ENCODE assay signal across 28 mouse cellular contexts in the genomic region with DNA sequence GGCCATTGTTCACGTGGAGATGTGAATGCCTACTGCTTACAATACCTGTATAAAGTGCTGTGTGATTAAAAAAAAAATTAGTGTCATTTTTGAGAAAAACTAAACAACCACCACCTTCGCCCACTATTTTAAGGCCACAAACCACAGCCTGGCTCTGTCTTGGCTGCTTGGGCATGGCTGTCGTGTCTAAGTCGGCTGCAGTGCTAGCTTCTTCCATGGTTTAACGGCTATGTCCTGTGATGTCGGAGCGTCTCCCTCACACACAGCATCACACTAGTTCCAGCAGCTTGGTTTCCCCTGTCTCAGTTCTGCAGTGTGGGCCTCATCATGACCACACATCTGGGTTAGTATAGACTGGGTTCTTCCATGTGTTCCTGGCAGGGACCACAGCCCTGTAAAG.
"Had no signal": no experiment of that assay in that cellular context is flagged by ENCODE, and none has a peak within 500 bp of the region (broad histone marks: within the 10 kb centered on the region; RNA-seq: fewer than 3 reads in every experiment).

No protein-coding gene starts in this region.

- DNase-seq: heart, postnatal 10 days; heart, postnatal 36 days; heart, postnatal 4 days; kidney, adult 11 months; kidney, adult 18-20 months; kidney, adult 2 months; kidney, adult 8-10 months; kidney, adult 9 months; kidney, postnatal 10 days; kidney, postnatal 14 days; kidney, postnatal 36 days; kidney, postnatal 4 days; layer of hippocampus, adult 9-11 months; layer of hippocampus, postnatal 36 days had no signal

- H3K4me3 ChIP-seq: heart, embryonic 12.5 days; heart, embryonic 13.5 days; heart, embryonic 15.5 days; hindbrain, embryonic 10.5 days; hindbrain, embryonic 12.5 days; hindbrain, embryonic 13.5 days; hindbrain, embryonic 15.5 days; intestine, embryonic 15.5 days; kidney, embryonic 15.5 days; layer of hippocampus, adult 2 months; left cerebral cortex, adult 2 months had no signal

- H3K4me1 ChIP-seq: heart, embryonic 12.5 days; heart, embryonic 13.5 days; heart, embryonic 15.5 days; hindbrain, embryonic 12.5 days; hindbrain, embryonic 13.5 days; hindbrain, embryonic 15.5 days; intestine, embryonic 15.5 days; kidney, embryonic 15.5 days had no signal

- H3K9me3 ChIP-seq: heart, embryonic 12.5 days; heart, embryonic 13.5 days; heart, embryonic 15.5 days; hindbrain, embryonic 10.5 days; hindbrain, embryonic 12.5 days; hindbrain, embryonic 13.5 days; hindbrain, embryonic 15.5 days; intestine, embryonic 15.5 days; kidney, embryonic 15.5 days had no signal

- H3K27ac ChIP-seq: heart, embryonic 13.5 days; heart, embryonic 15.5 days; hindbrain, embryonic 10.5 days; hindbrain, embryonic 12.5 days; hindbrain, embryonic 13.5 days; hindbrain, embryonic 14.5 days; hindbrain, embryonic 15.5 days; hindbrain, postnatal 0 days; intestine, embryonic 15.5 days; kidney, embryonic 15.5 days; kidney, postnatal 0 days; layer of hippocampus, adult 2 months; left cerebral cortex, adult 2 months had no signal

- H3K36me3 ChIP-seq: heart, embryonic 15.5 days; hindbrain, embryonic 15.5 days had no signal

- H3K27me3 ChIP-seq: heart, embryonic 12.5 days; heart, embryonic 13.5 days; heart, embryonic 15.5 days; hindbrain, embryonic 12.5 days; hindbrain, embryonic 13.5 days; hindbrain, embryonic 15.5 days; intestine, embryonic 15.5 days; kidney, embryonic 15.5 days had no signal
